Mouse (Mus musculus): ENCODE measurements at regions not wholly inside any gene's neighbourhood (a gene's known extent, or its start where the extent isn't known, plus 50 kb on each side); places are given as distances from the start of the nearest gene placed in this dataset.
A peak's percentile ranks its signal among the peaks of the same experiment; 100 is the strongest.

- DNase-seq (ENCODE audit: low read depth in 3 of 3, low spot score in 3 of 3) (peak in 1 of 3 experiments; percentile 3), ATAC-seq (ENCODE audit: insufficient read depth) (no peak)
- Histone ChIP-seq H3K9me3 (ENCODE audit: control insufficient read depth, low read length) (no peaks in the 10 kb centered on the region), H3K4me1 (replicated peaks; ENCODE audit: control insufficient read depth in 2 of 2, insufficient read depth in 2 of 2, low read length in 1 of 2) (no peaks in the 10 kb centered on the region), H3K9ac (replicated peaks) (no peak overlapping the region), H3K4me3 (ENCODE audit: insufficient read depth in 1 of 2, low read depth in 2 of 2, low read length in 2 of 2) (no peak overlapping the region), H3K4me2 (ENCODE audit: low read depth) (no peak overlapping the region), H3K27me3 (ENCODE audit: control insufficient read depth, insufficient read depth, low read length) (no peaks in the 10 kb centered on the region), H3K27ac (no peak overlapping the region), H3K36me3 (replicated peaks; ENCODE audit: control insufficient read depth, insufficient read depth, low read depth) (no peaks in the 10 kb centered on the region)
- TF ChIP-seq CTCF (IDR thresholded peaks at IDR 0.05; ENCODE audit: low read depth) (no peak), EP300 (IDR thresholded peaks at IDR 0.05; ENCODE audit: low read depth) (no peak)
- 59% methylated on average over 3 of the region's 3 CpGs for WGBS (ENCODE audit: insufficient replicate concordance)
Measured at GRCm38 (mm10) chr10:66552919-66553318, 543.0 kb upstream of the Jmjd1c start.

DNA sequence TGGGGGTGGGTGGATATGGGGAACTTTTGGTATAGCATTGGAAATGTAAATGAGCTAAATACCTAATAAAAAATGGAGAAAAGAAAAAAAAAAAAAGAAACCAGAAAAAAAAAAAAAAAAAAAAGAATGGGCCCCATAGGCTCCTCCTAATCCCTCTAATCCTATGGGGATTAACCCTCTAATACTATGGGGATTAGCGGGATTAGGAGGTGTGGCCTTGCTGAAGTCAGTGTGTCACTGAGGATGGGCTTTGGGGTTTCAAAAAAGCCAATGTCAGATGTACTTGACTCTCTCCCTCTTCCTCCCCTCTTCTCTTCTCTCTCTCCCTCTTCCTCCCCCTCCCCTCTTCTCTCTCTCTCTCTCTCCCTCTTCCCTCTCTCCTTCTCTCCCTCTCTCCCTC lies 541.7 kb upstream of the Jmjd1c start:
- no peaks in the 10 kb centered on the region for H3K9me3 ChIP-seq (ENCODE audit: control insufficient read depth, low read length)
- H3K27me3 ChIP-seq (ENCODE audit: control insufficient read depth, insufficient read depth, low read length) = no peaks in the 10 kb centered on the region
- ATAC-seq (ENCODE audit: insufficient read depth) = no peak
- H3K27ac ChIP-seq = no peak overlapping the region
- 56% methylated on average over 1 of the region's 1 CpGs for WGBS (ENCODE audit: insufficient replicate concordance)
- no peak for TF ChIP-seq EP300 (IDR thresholded peaks at IDR 0.05; ENCODE audit: low read depth)
- no peak for TF ChIP-seq CTCF (IDR thresholded peaks at IDR 0.05; ENCODE audit: low read depth)
- H3K4me3 ChIP-seq (ENCODE audit: insufficient read depth in 1 of 2, low read depth in 2 of 2, low read length in 2 of 2) = no peak overlapping the region
- no peaks in the 10 kb centered on the region for H3K36me3 ChIP-seq (replicated peaks; ENCODE audit: control insufficient read depth, insufficient read depth, low read depth)
- H3K4me2 ChIP-seq (ENCODE audit: low read depth) = no peak overlapping the region
- no peak for DNase-seq (ENCODE audit: low read depth in 3 of 3, low spot score in 3 of 3)
- H3K9ac ChIP-seq (replicated peaks) = no peak overlapping the region
- no peaks in the 10 kb centered on the region for H3K4me1 ChIP-seq (replicated peaks; ENCODE audit: control insufficient read depth in 2 of 2, insufficient read depth in 2 of 2, low read length in 1 of 2)

DNA sequence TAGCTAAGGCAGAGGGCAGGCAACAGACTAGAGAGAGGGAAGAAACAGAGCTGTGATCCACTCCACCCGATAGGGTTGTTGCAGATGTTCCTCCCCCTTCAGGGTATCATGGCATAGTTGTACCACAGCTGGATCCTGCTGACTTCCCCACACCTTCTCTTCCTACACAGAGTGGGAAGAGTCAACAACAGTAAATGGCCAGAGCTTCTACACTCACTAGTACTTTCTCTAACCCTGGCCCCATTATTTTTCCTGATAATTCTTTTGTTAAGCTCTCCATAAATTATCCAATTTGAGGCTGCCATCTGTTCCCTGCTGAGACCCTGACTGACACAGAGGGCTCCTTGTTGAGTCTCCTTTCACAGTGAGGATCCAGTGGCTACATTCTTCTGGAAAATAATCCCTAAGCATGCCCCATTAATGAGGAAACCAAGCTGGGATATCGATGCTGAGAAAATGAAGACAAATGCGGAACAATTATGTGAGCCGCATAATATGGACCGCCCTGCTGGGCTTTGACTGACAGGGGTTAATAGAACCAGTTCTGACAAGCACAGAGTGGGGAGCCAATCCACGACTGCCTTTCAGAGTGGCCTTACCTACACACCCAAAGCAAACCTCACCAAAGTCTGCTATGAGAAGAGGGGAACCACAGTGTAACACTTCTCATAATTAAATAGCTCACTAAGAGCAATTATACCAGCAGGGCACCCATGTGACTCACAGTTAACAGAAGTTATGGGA lies 537.7 kb upstream of the Jmjd1c start:
- H3K4me1 ChIP-seq (replicated peaks; ENCODE audit: control insufficient read depth in 2 of 2, insufficient read depth in 2 of 2, low read length in 1 of 2) = no peaks in the 10 kb centered on the region
- H3K4me3 ChIP-seq (ENCODE audit: insufficient read depth in 1 of 2, low read depth in 2 of 2, low read length in 2 of 2) = no peak overlapping the region
- H3K9me3 ChIP-seq (ENCODE audit: control insufficient read depth, low read length) = no peaks in the 10 kb centered on the region
- H3K27ac ChIP-seq = no peak overlapping the region
- no peak overlapping the region for H3K4me2 ChIP-seq (ENCODE audit: low read depth)
- TF ChIP-seq EP300 (IDR thresholded peaks at IDR 0.05; ENCODE audit: low read depth) (no peak), CTCF (IDR thresholded peaks at IDR 0.05; ENCODE audit: low read depth) (no peak)
- 63% methylated on average over 6 of the region's 6 CpGs for WGBS (ENCODE audit: insufficient replicate concordance)
- no peaks in the 10 kb centered on the region for H3K36me3 ChIP-seq (replicated peaks; ENCODE audit: control insufficient read depth, insufficient read depth, low read depth)
- ATAC-seq (ENCODE audit: insufficient read depth) = no peak
- no peaks in the 10 kb centered on the region for H3K27me3 ChIP-seq (ENCODE audit: control insufficient read depth, insufficient read depth, low read length)
- H3K9ac ChIP-seq (replicated peaks) = no peak overlapping the region
- no peak for DNase-seq (ENCODE audit: low read depth in 3 of 3, low spot score in 3 of 3)

DNA sequence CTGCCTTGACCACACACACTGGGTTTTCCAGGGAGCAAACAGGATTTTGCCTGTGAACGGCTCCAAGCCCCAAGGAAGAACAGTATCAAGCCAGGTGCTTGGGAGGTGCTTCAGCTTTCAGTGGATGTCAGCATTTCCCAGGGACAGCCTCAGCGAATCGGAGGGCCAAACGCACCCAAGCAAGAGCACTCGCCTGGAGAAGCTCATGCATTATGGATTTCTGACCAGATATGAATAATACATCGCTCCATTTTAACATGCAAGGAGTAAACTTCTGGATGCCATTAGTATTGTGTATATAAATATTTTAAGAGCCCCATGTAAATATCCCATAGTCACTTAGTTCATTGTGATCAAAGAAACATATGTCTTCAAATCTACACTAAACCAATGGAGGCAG lies 530.6 kb upstream of the Jmjd1c start:
- no peak for TF ChIP-seq CTCF (IDR thresholded peaks at IDR 0.05; ENCODE audit: low read depth)
- no peak for TF ChIP-seq EP300 (IDR thresholded peaks at IDR 0.05; ENCODE audit: low read depth)
- DNase-seq (ENCODE audit: low read depth in 3 of 3, low spot score in 3 of 3) (no peak), ATAC-seq (ENCODE audit: insufficient read depth) (no peak)
- Histone ChIP-seq H3K4me2 (ENCODE audit: low read depth) (no peak overlapping the region), H3K27ac (no peak overlapping the region), H3K9me3 (ENCODE audit: control insufficient read depth, low read length) (no peaks in the 10 kb centered on the region), H3K4me3 (ENCODE audit: insufficient read depth in 1 of 2, low read depth in 2 of 2, low read length in 2 of 2) (no peak overlapping the region), H3K9ac (replicated peaks) (no peak overlapping the region), H3K36me3 (replicated peaks; ENCODE audit: control insufficient read depth, insufficient read depth, low read depth) (no peaks in the 10 kb centered on the region), H3K27me3 (ENCODE audit: control insufficient read depth, insufficient read depth, low read length) (no peaks in the 10 kb centered on the region), H3K4me1 (replicated peaks; ENCODE audit: control insufficient read depth in 2 of 2, insufficient read depth in 2 of 2, low read length in 1 of 2) (no peaks in the 10 kb centered on the region)
- WGBS (ENCODE audit: insufficient replicate concordance) = 66% methylated on average over 6 of the region's 6 CpGs

DNA sequence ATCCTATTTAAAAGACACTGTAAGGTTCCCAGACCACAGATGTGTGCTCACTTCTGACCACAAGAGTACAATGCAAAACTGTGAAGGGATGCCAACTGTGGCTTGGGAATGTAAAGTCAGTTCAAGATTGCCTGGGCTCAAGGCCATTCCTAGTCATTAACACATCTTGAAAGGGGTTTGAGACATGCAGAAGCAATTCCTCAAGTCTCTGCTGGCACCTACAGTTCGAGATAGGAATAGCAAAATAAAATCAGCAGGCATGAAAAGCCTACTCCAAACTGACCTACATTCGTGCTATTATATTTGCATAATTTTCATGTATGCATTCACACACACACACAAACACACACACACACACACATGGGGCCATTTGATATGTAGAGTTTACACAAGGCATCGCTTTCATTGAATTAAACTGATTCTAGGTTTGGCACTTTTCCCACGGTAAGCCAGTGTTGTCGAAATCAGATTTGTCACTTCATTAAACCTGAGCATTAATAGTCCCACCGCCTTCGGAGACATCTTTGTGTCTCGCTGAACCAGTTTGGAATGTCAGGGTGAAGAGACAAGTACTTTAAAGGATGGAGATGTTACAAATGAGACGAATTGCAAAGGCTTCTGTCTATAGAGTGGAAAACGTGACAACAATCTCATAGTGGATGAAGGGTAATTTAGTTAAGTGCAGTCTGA lies 520.9 kb upstream of the Jmjd1c start:
- Histone ChIP-seq H3K9me3 (ENCODE audit: control insufficient read depth, low read length) (no peaks in the 10 kb centered on the region), H3K27ac (no peak overlapping the region), H3K36me3 (replicated peaks; ENCODE audit: control insufficient read depth, insufficient read depth, low read depth) (no peaks in the 10 kb centered on the region), H3K4me1 (replicated peaks; ENCODE audit: control insufficient read depth in 2 of 2, insufficient read depth in 2 of 2, low read length in 1 of 2) (no peaks in the 10 kb centered on the region), H3K27me3 (ENCODE audit: control insufficient read depth, insufficient read depth, low read length) (no peaks in the 10 kb centered on the region), H3K4me2 (ENCODE audit: low read depth) (no peak overlapping the region), H3K4me3 (ENCODE audit: insufficient read depth in 1 of 2, low read depth in 2 of 2, low read length in 2 of 2) (no peak overlapping the region), H3K9ac (replicated peaks) (no peak overlapping the region)
- ATAC-seq (ENCODE audit: insufficient read depth) (no peak), DNase-seq (ENCODE audit: low read depth in 3 of 3, low spot score in 3 of 3) (no peak)
- TF ChIP-seq CTCF (IDR thresholded peaks at IDR 0.05; ENCODE audit: low read depth) = no peak
- TF ChIP-seq EP300 (IDR thresholded peaks at IDR 0.05; ENCODE audit: low read depth) = no peak
- WGBS (ENCODE audit: insufficient replicate concordance) = 40% methylated on average over 10 of the region's 10 CpGs

All from liver, embryonic 14.5 days (tissue).